Mouse (Mus musculus): Measurements from ENCODE around the gene Nfkb1. TPM values are rescaled to one million over a fixed set of nuclear protein-coding genes. Genes with fewer than 3 reads are reported as not detected.

Nfkb1 gene
- total RNA-seq, 2 experiments from 2014 or later: 23.0 to 27.9 TPM

- Histone ChIP-seq H3K4me3 (no peak overlapping the region), H3K27ac (no peak overlapping the region)
- no peak for DNase-seq (ENCODE audit: low spot score in 2 of 2)
- no peak for TF ChIP-seq CTCF (conservative IDR thresholded peaks at IDR 0.05)
Observed at GRCm38 (mm10) chr3:135675480-135675879, 15.9 kb downstream of the Nfkb1 start.

GRCm38 (mm10) chr3:135674716-135675392 lies 16.5 kb downstream of the Nfkb1 start:
- peak overlapping the region; percentile 28; the same call in 1 of the 2 replicates for H3K27ac ChIP-seq
- TF ChIP-seq CTCF (conservative IDR thresholded peaks at IDR 0.05): no peak
- no peak overlapping the region for H3K4me3 ChIP-seq
- DNase-seq (ENCODE audit: low spot score in 2 of 2): no peak

GRCm38 (mm10) chr3:135673695-135674094 lies 17.7 kb downstream of the Nfkb1 start:
- no peak for TF ChIP-seq CTCF (conservative IDR thresholded peaks at IDR 0.05)
- no peak for DNase-seq (ENCODE audit: low spot score in 2 of 2)
- Histone ChIP-seq H3K27ac (peak overlapping the region; percentile 75), H3K4me3 (peak overlapping the region; percentile 10; the same call in 1 of the 2 replicates)

DNA sequence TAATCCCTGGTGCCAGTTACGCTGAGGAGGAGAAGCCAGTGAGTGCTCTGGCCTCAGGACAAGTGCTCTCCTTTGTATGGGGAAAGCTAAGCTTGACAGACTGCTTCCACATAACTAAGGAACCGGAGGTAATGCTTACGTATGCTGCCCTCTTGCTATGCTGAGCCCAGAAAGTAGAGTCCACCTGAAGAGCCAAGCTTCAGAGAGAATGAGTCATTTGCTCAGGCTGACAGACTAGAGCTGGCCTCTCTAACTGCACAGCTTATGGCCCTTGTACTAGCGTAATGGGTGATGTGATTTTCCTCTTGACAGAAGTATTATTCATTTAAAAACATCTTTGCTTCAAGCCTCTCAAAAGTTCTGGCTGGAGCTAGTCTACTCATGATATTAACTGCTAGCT lies 18.3 kb downstream of the Nfkb1 start:
- DNase-seq (ENCODE audit: low spot score in 2 of 2): no peak
- Histone ChIP-seq H3K4me3 (no peak overlapping the region), H3K27ac (peak overlapping the region; percentile 75; the same call in 1 of the 2 replicates)
- TF ChIP-seq CTCF (conservative IDR thresholded peaks at IDR 0.05): no peak

DNA sequence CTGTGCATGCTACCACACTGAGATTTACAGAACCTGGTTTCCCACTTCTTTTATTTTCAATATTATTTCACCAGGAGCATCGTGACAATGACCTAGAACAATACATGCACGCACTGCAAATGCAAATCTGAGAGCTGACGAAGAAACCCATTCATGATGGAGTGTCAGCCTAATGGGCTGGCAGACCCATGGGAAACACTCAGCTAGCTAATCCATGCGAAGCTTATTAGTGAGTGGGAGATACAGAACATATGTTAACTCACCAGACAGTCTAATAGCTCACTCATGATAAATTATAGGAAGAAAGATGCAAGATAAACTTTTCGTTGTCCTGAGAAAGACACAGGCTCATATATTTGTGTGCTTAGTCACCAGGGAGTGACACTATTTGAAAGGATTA lies 19.2 kb downstream of the Nfkb1 start:
- DNase-seq (ENCODE audit: low spot score in 2 of 2): no peak
- H3K4me3 ChIP-seq: no peak overlapping the region
- TF ChIP-seq CTCF (conservative IDR thresholded peaks at IDR 0.05): no peak
- H3K27ac ChIP-seq: no peak overlapping the region

GRCm38 (mm10) chr3:135670869-135671268 lies 20.5 kb downstream of the Nfkb1 start:
- Histone ChIP-seq H3K27ac (no peak overlapping the region), H3K4me3 (no peak overlapping the region)
- DNase-seq (ENCODE audit: low spot score in 2 of 2): no peak
- no peak for TF ChIP-seq CTCF (conservative IDR thresholded peaks at IDR 0.05)

DNA sequence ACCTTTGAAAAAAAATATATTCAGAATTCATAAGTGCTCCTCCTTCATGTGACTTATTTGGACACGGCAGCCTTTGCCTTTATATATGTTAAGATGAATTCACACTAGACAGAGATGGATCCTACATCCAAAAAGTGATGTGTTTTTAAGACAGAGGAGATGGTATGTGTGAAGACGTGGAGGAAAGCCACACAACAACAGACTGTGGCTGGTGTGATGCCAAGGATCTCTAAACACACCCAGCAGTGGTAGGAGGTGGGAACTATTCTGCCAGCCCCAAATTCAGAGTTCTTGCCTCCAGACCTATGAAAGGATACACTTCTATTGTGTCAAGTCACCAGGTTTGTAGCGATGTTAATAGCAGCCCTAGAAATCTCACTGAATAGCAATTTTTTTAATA lies 24.3 kb downstream of the Nfkb1 start:
- no peak overlapping the region for H3K4me3 ChIP-seq
- no peak overlapping the region for H3K27ac ChIP-seq
- DNase-seq (ENCODE audit: low spot score in 2 of 2): no peak
- no peak for TF ChIP-seq CTCF (conservative IDR thresholded peaks at IDR 0.05)

GRCm38 (mm10) chr3:135665777-135666259 lies 25.5 kb downstream of the Nfkb1 start:
- no peak for TF ChIP-seq CTCF (conservative IDR thresholded peaks at IDR 0.05)
- Histone ChIP-seq H3K27ac (peak overlapping the region; percentile 4; the same call in 1 of the 2 replicates), H3K4me3 (no peak overlapping the region)
- DNase-seq (ENCODE audit: low spot score in 2 of 2): no peak

DNA sequence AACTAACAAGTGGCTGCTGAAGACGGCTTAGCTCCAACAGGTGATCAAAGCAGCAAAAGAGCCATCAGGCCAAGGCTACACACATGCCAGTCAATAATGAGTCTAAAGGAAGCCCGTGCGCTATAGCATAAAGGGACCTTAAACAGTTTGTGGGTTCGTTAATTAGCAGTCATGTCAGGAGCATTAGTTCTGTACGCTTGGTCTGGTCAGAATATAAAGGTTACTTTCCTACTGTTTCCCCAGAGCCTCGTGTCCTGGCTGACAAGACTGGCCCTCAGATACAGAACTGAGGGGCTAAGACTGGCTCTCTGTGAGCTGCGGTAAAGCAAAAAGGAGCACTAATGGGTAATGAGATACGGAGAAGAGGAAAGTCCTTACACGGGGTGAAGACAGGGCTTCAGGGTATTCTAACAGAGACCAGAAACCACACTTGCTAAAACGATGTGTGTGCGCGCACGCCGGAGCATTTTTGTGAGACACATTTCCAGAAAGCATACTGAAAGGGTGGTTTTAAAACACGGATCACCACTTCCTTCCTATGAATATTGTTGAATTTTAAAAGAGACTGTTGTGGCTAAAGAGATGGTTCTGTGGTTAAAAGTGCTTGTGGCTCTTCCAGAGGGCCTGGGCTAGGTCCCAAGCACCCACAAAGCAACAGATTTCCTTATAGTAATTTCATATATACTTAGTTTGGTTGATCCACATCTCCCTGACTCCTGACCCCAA lies 29.0 kb downstream of the Nfkb1 start:
- no peak for TF ChIP-seq CTCF (conservative IDR thresholded peaks at IDR 0.05)
- no peak overlapping the region for H3K4me3 ChIP-seq
- no peak overlapping the region for H3K27ac ChIP-seq
- no peak for DNase-seq (ENCODE audit: low spot score in 2 of 2)

DNA sequence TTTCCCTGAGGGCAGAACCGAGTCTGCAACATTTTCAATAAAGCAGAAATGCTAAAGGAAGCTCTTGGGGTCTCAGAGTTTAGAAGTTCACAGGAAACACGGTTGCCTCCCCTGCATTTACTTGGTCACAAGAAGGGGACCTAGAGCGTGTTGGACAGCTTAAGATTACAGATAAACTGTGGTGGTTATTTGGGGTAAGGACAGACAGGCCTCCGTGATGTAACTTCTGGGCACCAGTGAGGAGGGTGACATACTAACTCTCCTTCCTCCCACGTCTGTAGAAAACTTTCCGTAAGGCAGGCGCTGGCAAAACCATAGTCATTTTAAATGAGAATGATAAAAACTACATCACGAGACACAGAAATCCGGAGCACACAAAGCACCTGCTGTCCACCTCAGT lies 29.6 kb downstream of the Nfkb1 start:
- no peak overlapping the region for H3K27ac ChIP-seq
- H3K4me3 ChIP-seq: no peak overlapping the region
- no peak for TF ChIP-seq CTCF (conservative IDR thresholded peaks at IDR 0.05)
- DNase-seq (ENCODE audit: low spot score in 2 of 2): no peak

DNA sequence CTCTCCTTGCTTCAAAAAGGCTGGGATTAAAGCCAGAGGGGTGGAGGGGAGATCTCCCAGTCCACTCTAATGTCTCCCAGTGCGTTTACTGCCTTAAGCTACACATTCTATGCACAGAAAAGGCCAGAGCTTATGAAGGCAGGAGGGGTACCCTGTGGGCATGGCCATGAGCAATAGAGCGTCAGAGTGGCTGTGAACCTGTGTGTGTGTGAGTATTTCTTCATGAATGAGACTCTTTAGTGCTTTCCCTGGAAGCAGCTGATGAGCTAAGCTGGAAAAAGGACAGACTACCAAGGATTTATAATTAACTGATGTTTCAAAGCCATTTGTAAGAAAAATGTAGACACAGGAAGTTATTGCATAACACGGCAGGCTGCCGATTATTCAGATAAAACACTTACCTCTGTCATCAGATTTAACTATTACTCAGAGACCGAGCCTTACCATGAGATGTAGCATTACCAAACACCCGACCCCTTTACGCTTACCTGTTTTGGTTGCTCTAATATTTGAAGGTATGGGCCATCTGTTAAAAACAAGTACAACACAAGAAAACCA lies 32.7 kb downstream of the Nfkb1 start:
- H3K27ac ChIP-seq: no peak overlapping the region
- no peak for TF ChIP-seq CTCF (conservative IDR thresholded peaks at IDR 0.05)
- H3K4me3 ChIP-seq: no peak overlapping the region
- no peak for DNase-seq (ENCODE audit: low spot score in 2 of 2)

DNA sequence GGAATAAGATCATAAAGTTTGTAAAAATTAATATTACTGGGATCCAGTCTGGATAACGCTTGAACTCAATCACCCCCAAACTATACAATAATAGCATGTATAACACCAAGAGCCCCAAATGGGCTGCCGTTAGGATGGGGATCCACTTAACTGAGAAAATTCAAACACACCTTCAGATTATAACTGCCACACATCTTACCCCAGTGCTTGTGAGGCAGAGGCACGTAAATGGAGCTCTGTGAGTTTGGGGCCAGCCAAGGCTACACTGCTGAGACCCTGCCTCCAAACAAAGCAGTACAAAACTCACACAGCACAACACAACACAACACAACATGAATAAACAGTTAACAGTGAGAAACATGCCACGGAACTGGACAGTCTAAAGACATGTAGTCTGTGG lies 35.2 kb downstream of the Nfkb1 start:
- no peak overlapping the region for H3K27ac ChIP-seq
- H3K4me3 ChIP-seq: no peak overlapping the region
- TF ChIP-seq CTCF (conservative IDR thresholded peaks at IDR 0.05): no peak
- DNase-seq (ENCODE audit: low spot score in 2 of 2): no peak

- H3K4me3 ChIP-seq: peak overlapping the region; percentile 11; the same call in 1 of the 2 replicates
- H3K27ac ChIP-seq: peak overlapping the region; percentile 51; the same call in 1 of the 2 replicates
- DNase-seq (ENCODE audit: low spot score in 2 of 2): no peak
- TF ChIP-seq CTCF (conservative IDR thresholded peaks at IDR 0.05): no peak
Observed at GRCm38 (mm10) chr3:135650773-135651555, 40.4 kb downstream of the Nfkb1 start.
